Mouse (Mus musculus) kidney, postnatal 0 days (tissue): ENCODE data around the gene Vip. TPM values are rescaled to one million over a fixed set of nuclear protein-coding genes. Genes with fewer than 3 reads are reported as not detected.

Experiments
- ATAC-seq: fragments of 200-750 bp; cut with Nextera tagmentation; replicated peaks from 2 replicates; pipeline ENCODE4 v1.8.0; 2017; ENCODE audit warnings: low read depth, moderate number of reproducible peaks, moderate TSS enrichment, moderate library complexity; ENCODE audit not compliant: low FRiP score
- DNase-seq: peaks from one replicate; pipeline ENCODE4 v3.0.0-alpha.2; 2016; ENCODE audit warnings: low spot score
- H3K27ac ChIP-seq: fragments of 300-500 bp; sonication (generic); 2 replicates; pipeline ENCODE4 v1.5.1; 2014; ENCODE audit warnings: mild to moderate bottlenecking
- H3K27me3 ChIP-seq: fragments of 300-500 bp; sonication (generic); 2 replicates; pipeline ENCODE4 v1.6.1; 2014; ENCODE audit warnings: low read length, mixed read lengths; ENCODE audit not compliant: insufficient read depth
- H3K36me3 ChIP-seq: fragments of 300-500 bp; sonication (generic); 2 replicates; pipeline ENCODE4 v1.6.1; 2014; ENCODE audit warnings: low read length, mixed read lengths; ENCODE audit not compliant: insufficient read depth
- H3K4me1 ChIP-seq: fragments of 300-500 bp; sonication (generic); replicated peaks from 2 replicates; pipeline ENCODE4 v1.6.1; 2014; ENCODE audit warnings: antibody characterized with exemption, low read length, mixed read lengths; ENCODE audit not compliant: insufficient read depth
- H3K4me2 ChIP-seq: fragments of 300-500 bp; sonication (generic); 2 replicates; pipeline ENCODE4 v1.6.1; 2014; ENCODE audit warnings: mild to moderate bottlenecking, low read length, moderate library complexity, mixed read lengths
- H3K4me3 ChIP-seq: fragments of 300-500 bp; sonication (generic); replicated peaks from 2 replicates; pipeline ENCODE4 v1.5.1; 2014; ENCODE audit warnings: low read depth, low read length
- H3K9ac ChIP-seq: fragments of 300-500 bp; sonication (generic); 2 replicates; pipeline ENCODE4 v1.6.1; 2014; ENCODE audit warnings: low read depth, low read length
- H3K9me3 ChIP-seq: fragments of 300-500 bp; sonication (generic); replicated peaks from 2 replicates; pipeline ENCODE4 v1.6.1; 2016; ENCODE audit warnings: low read length, inconsistent platforms, mixed read lengths
- CTCF ChIP-seq: IDR thresholded peaks from 2 replicates; pipeline ENCODE4 v1.5.1; 2016; ENCODE audit warnings: antibody characterized with exemption, low read depth, mild to moderate bottlenecking, moderate library complexity
- WGBS: fragments of 180-500 bp; shearing (Covaris S2); extraction: QIAGEN DNeasy Blood & Tissue Kit; methylation state at CpG from one replicate; pipeline ENCODE4 v1.1.7; 2014; 5-methylcytosine and 5-hydroxymethylcytosine counted together
- polyA plus RNA-seq: library from polyadenylated mRNA; unstranded; fragments of >200 nt; fragmentation: Nextera tagmentation; extraction: Ambion mirVana; gene quantifications from 2 replicates; pipeline ENCODE4 v1.2.1, GENCODE M21; 2015

Gene Vip
- 1.6 and 1.9 TPM in 2 replicates for polyA plus RNA-seq

GRCm38 (mm10) chr10:5639112-5639511, at the start of gene Vip:
TSS of gene Vip (plus strand) at chr10:5639218.
- no peaks in the 10 kb centered on the region for H3K9me3 ChIP-seq
- 21% methylated on average over 8 of the region's 8 CpGs for WGBS
- ATAC-seq (no peak; the same call in 1 of the 2 replicates), DNase-seq (peak; percentile 83)
- H3K4me2 ChIP-seq: no peak within 1 kb of the TSS
- no peak for TF ChIP-seq CTCF
- no peak within 1 kb of the TSS for H3K9ac ChIP-seq
- no peaks in the 10 kb centered on the region for H3K4me1 ChIP-seq
- H3K27me3 ChIP-seq: no peaks in the 10 kb centered on the region
- H3K27ac ChIP-seq: no peak within 1 kb of the TSS
- no peaks in the 10 kb centered on the region for H3K36me3 ChIP-seq
- no peak within 1 kb of the TSS for H3K4me3 ChIP-seq

DNA sequence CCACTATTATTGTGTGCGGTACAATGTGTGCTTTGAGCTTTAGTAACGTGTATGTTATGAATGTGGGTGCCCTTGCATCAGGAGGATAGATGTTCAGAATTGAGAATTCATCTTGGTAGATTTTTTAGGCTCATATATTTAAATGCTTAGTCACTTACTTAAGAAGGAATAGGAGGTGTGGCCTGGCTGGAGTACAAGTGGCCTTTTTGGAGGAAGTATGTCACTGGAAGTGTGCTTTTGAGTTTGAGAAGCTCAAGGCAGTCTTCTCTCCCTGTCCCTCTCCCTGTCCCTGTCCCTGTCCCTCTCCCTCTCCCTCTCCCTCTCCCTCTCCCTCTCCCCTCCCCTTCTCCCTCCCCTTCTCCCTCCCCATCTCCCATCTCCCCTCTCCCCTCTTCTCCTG, 48.0 kb upstream of the Vip start:
- 0 out of 2 replicates have a peak overlapping the region, but pooled peaks have one; percentile 67 for H3K27ac ChIP-seq

DNA sequence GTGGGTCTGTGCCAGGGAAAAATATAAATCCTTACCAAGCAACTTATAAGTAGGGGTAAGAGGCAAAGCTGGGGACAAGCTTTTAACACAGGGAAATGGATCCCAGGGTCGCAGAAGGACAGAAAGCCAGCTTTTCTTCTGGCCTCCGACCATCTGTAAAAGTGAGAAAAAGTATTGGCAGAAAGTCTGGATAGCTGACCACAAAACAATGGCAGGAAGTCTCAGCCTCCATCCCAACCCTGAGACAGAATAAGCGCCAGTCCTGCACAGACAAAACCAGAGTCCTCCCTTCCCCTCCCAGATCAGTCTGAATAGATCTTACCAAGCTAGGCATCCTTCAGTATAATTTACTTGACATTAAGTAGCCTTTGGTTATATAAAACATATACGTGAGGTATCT, 47.0 kb upstream of the Vip start:
- H3K9ac ChIP-seq: no peak overlapping the region
- H3K36me3 ChIP-seq: no peaks in the 10 kb centered on the region
- H3K4me2 ChIP-seq: no peak overlapping the region
- H3K27ac ChIP-seq: peak overlapping the region; percentile 57; the same call in 1 of the 2 replicates
- no peak for TF ChIP-seq CTCF
- no peak for ATAC-seq
- no peak overlapping the region for H3K4me3 ChIP-seq
- no peaks in the 10 kb centered on the region for H3K27me3 ChIP-seq
- H3K4me1 ChIP-seq: no peaks in the 10 kb centered on the region
- 74% methylated on average over 4 of the region's 4 CpGs for WGBS
- no peaks in the 10 kb centered on the region for H3K9me3 ChIP-seq
- DNase-seq: peak; percentile 28

More for the DNA sequence above, 48.0 kb upstream of the Vip start:
- ATAC-seq: no peak
- Histone ChIP-seq H3K9me3 (no peaks in the 10 kb centered on the region), H3K27me3 (no peaks in the 10 kb centered on the region), H3K9ac (no peak overlapping the region), H3K4me2 (no peak overlapping the region), H3K4me1 (no peaks in the 10 kb centered on the region), H3K36me3 (no peaks in the 10 kb centered on the region), H3K4me3 (no peak overlapping the region)
- WGBS: 84% methylated on average over 2 of the region's 2 CpGs
- TF ChIP-seq CTCF: no peak
- no peak for DNase-seq

DNA sequence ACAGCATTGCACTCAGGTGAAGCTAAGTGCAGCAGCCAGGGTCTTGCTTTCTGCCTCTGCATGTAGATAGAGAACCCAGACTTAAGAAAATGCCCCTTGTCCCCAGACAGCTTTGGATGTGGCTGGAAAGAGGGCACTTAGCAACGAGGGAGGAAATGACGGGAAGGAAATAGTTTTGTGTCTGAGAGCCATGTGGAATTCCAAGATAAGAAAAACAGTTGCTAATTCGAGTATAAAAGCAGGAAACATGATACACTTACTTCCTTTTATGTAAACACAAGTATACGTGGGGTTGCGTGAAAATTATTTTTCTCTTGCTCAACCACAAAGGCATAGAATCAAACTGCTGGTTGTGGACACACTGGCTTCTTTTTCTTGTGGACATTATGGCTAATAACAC, 45.6 kb upstream of the Vip start, which contains the start of gene Myct1:
Myct1 (plus strand) TSS at position 312 of the 400 bp plus-strand sequence.
- peak within 1 kb of the TSS; percentile 15 for H3K4me3 ChIP-seq
- no peaks in the 10 kb centered on the region for H3K9me3 ChIP-seq
- no peak for ATAC-seq
- WGBS: 4% methylated on average over 5 of the region's 5 CpGs
- H3K36me3 ChIP-seq: no peaks in the 10 kb centered on the region
- H3K27ac ChIP-seq: no peak within 1 kb of the TSS
- TF ChIP-seq CTCF: no peak
- peak within 1 kb of the TSS; percentile 32 for H3K4me2 ChIP-seq
- no peaks in the 10 kb centered on the region for H3K27me3 ChIP-seq
- H3K4me1 ChIP-seq: no peaks in the 10 kb centered on the region
- H3K9ac ChIP-seq: 0 out of 2 replicates have a peak within 1 kb of the TSS, but pooled peaks have one; percentile 23
- peak; percentile 59 for DNase-seq

GRCm38 (mm10) chr10:5594457-5594856, 44.6 kb upstream of the Vip start:
- DNase-seq (no peak), ATAC-seq (no peak)
- Histone ChIP-seq H3K36me3 (no peaks in the 10 kb centered on the region), H3K4me3 (peak overlapping the region; percentile 15), H3K4me1 (no peaks in the 10 kb centered on the region), H3K9me3 (no peaks in the 10 kb centered on the region), H3K27me3 (no peaks in the 10 kb centered on the region), H3K4me2 (peak overlapping the region; percentile 32), H3K9ac (0 out of 2 replicates have a peak overlapping the region, but pooled peaks have one; percentile 23), H3K27ac (no peak overlapping the region)
- whole genome bisulfite sequencing: 61% methylated on average over 5 of the region's 5 CpGs
- TF ChIP-seq CTCF: no peak

DNA sequence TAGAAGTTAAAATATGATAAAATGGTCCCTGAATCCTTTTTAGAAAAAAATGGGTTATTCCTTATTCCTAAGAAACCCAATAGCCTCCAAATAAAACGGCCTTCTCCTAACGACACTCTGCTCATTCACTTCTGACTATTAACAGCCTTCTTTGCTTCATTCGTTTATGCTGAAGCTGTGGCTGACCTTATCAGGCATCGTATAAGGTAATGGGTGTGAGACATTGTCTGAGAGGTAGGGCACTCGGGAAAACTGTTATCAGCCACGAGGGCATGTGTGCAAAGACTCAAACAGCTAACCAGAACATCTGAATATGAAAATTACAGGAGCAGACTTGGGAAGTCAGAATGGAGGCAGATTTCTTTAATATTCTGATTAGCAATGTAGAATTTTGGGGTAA, 42.5 kb upstream of the Vip start:
- DNase-seq (no peak), ATAC-seq (no peak)
- TF ChIP-seq CTCF: no peak
- WGBS: 49% methylated on average over 6 of the region's 6 CpGs
- no peaks in the 10 kb centered on the region for H3K9me3 ChIP-seq
- no peaks in the 10 kb centered on the region for H3K36me3 ChIP-seq
- no peak overlapping the region for H3K27ac ChIP-seq
- H3K4me2 ChIP-seq: peak overlapping the region; percentile 21
- no peak overlapping the region for H3K4me3 ChIP-seq
- no peak overlapping the region for H3K9ac ChIP-seq
- no peaks in the 10 kb centered on the region for H3K27me3 ChIP-seq
- no peaks in the 10 kb centered on the region for H3K4me1 ChIP-seq

- WGBS: 11% methylated on average over 7 of the region's 7 CpGs
- H3K36me3 ChIP-seq: no peaks in the 10 kb centered on the region
- peak; percentile 86 for TF ChIP-seq CTCF
- ATAC-seq (peak; percentile 43; the same call in 1 of the 2 replicates), DNase-seq (peak; percentile 81)
- H3K4me2 ChIP-seq: no peak overlapping the region
- no peaks in the 10 kb centered on the region for H3K9me3 ChIP-seq
- no peaks in the 10 kb centered on the region for H3K27me3 ChIP-seq
- H3K27ac ChIP-seq: no peak overlapping the region
- H3K4me1 ChIP-seq: no peaks in the 10 kb centered on the region
- H3K4me3 ChIP-seq: no peak overlapping the region
- no peak overlapping the region for H3K9ac ChIP-seq
These were observed 38.9 kb upstream of the Vip start for GRCm38 (mm10) chr10:5600123-5600522.
